ENCODE assay signal across 19 mouse cellular contexts in the genomic region with DNA sequence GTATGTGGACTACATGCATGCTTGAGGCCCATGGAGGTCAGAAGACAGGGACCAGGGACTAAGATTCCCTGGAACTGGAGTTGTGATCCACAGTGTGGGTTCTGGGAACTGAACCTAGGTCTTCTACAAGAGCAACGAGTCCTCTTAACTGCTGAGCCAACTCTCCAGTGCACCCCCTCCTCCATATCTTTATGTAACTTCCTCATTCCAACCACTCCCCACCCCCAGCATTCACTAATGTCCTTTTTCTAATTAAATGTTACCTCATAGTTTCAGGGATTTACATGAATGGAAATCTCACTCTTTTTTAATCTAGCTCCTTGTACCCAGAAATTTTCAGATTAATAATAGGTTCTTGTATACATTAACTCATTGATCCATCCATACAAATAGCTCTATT. TPM values are rescaled to one million over a fixed set of nuclear protein-coding genes. Genes with fewer than 3 reads are reported as not detected.
DNase-seq lines count a peak whose midpoint lies in the region; ATAC-seq lines count a peak whose summit lies in the region.
"Had no signal": no experiment of that assay in that cellular context is flagged by ENCODE, and none has a peak within 500 bp of the region (broad histone marks: within the 10 kb centered on the region; RNA-seq: fewer than 3 reads in every experiment).

No protein-coding gene starts in this region.

- DNase-seq in cerebellum, adult 9-11 months, result peak; percentile 1
- DNase-seq in cerebellum, postnatal 10 days, result no peak
- peak; percentile 3 for DNase-seq in kidney, postnatal 10 days
- no peak for DNase-seq in kidney, postnatal 14 days
- DNase-seq in lung, postnatal 36 days, result no peak
- DNase-seq: adrenal gland, adult 2 months; adrenal gland, postnatal 14 days; cerebellum, adult 11-12 months; cerebellum, adult 8-10 months; cerebellum, postnatal 25 days; embryo, embryonic 11 days; gastrocnemius, postnatal 25 days; heart, postnatal 10 days; heart, postnatal 36 days had no signal

- ATAC-seq in granulocyte monocyte progenitor cell, adult 5-6 weeks (replicated peaks; ENCODE audit: poor library complexity, severe bottlenecking), result peak; percentile 47
- ATAC-seq: forebrain, embryonic 15.5 days; hindbrain, embryonic 16.5 days; intestine, embryonic 15.5 days had no signal

RNA-seq across cellular contexts. Expression of gene A830005F24Rik, which starts 42.6 kb away (rescaled TPM):
- total RNA-seq in granulocyte monocyte progenitor cell, adult 5-6 weeks (2014; fragmentation: Nextera tagmentation), result 1.6 and 3.5 TPM in 2 replicates
- 1.1 TPM in 1 of 2 replicates, not detected in the other for total RNA-seq in granulocyte monocyte progenitor cell, adult 5-6 weeks (2017)
- total RNA-seq: adrenal gland, adult 2 months; adrenal gland, postnatal 14 days; adrenal gland, postnatal 4 days; gastrocnemius, postnatal 25 days; heart, postnatal 10 days; heart, postnatal 36 days had no signal

RNA-seq across cellular contexts. Expression of gene Zfp169, which starts 42.7 kb away (rescaled TPM):
- total RNA-seq in granulocyte monocyte progenitor cell, adult 5-6 weeks (2014; fragmentation: Nextera tagmentation), result 16.2 and 18.7 TPM in 2 replicates
- 8.4 and 11.0 TPM in 2 replicates for total RNA-seq in granulocyte monocyte progenitor cell, adult 5-6 weeks (2017)

Comparison
In these comparisons a context has a peak if more than half of its experiments do, and no peak if none do; other contexts are left out.
1. DNase-seq: peak in cerebellum, adult 9-11 months (single experiment) and kidney, postnatal 10 days (single experiment); none in cerebellum, postnatal 10 days (0 of 2), kidney, postnatal 14 days (single experiment) and lung, postnatal 36 days (single experiment).